ENCODE assay signal across 14 mouse cellular contexts in genomic region chr9:32745998-32746397, GRCm38 (mm10).
DNase-seq lines count a peak whose midpoint lies in the region; ATAC-seq lines count a peak whose summit lies in the region.
"Had no signal": no experiment of that assay in that cellular context is flagged by ENCODE, and none has a peak within 500 bp of the region (broad histone marks: within the 10 kb centered on the region; RNA-seq: fewer than 3 reads in every experiment).

No protein-coding gene starts in this region.

- H3K36me3 ChIP-seq in heart, embryonic 13.5 days, result peaks cover 52% of the 10 kb centered on the region
- H3K36me3 ChIP-seq in hindbrain, embryonic 13.5 days, result no peaks in the 10 kb centered on the region
- no peaks in the 10 kb centered on the region for H3K36me3 ChIP-seq in forebrain, embryonic 16.5 days (ENCODE audit: control insufficient read depth, insufficient read depth)
- H3K36me3 ChIP-seq: intestine, embryonic 15.5 days; limb, embryonic 15.5 days had no signal

- peaks cover 78% of the 10 kb centered on the region for H3K4me1 ChIP-seq in heart, embryonic 13.5 days
- H3K4me1 ChIP-seq in hindbrain, embryonic 13.5 days (replicated peaks), result no peaks in the 10 kb centered on the region
- H3K4me1 ChIP-seq in forebrain, embryonic 16.5 days (replicated peaks; ENCODE audit: control insufficient read depth, insufficient read depth, low read length), result no peaks in the 10 kb centered on the region; the same call in 1 of the 2 replicates
- H3K4me1 ChIP-seq: intestine, embryonic 15.5 days had no signal

- no peak overlapping the region for H3K9ac ChIP-seq in heart, embryonic 13.5 days
- H3K9ac ChIP-seq in hindbrain, embryonic 13.5 days, result no peak overlapping the region
- no peak overlapping the region for H3K9ac ChIP-seq in forebrain, embryonic 16.5 days (replicated peaks; ENCODE audit: low read depth, low read length)
- H3K9ac ChIP-seq: forebrain, postnatal 0 days; intestine, embryonic 15.5 days; limb, embryonic 15.5 days had no signal

- no peak overlapping the region for H3K4me2 ChIP-seq in heart, embryonic 13.5 days
- no peak overlapping the region for H3K4me2 ChIP-seq in hindbrain, embryonic 13.5 days
- no peak overlapping the region for H3K4me2 ChIP-seq in forebrain, embryonic 16.5 days (ENCODE audit: low read length)
- H3K4me2 ChIP-seq: intestine, embryonic 15.5 days; limb, embryonic 15.5 days had no signal

- no peak overlapping the region for H3K4me3 ChIP-seq in heart, embryonic 13.5 days
- no peak overlapping the region for H3K4me3 ChIP-seq in hindbrain, embryonic 13.5 days
- H3K4me3 ChIP-seq in forebrain, embryonic 16.5 days (replicated peaks; ENCODE audit: low read length), result no peak overlapping the region
- H3K4me3 ChIP-seq: intestine, embryonic 15.5 days; limb, embryonic 15.5 days; megakaryocyte, embryonic 14.5 days had no signal

- no peak for ATAC-seq in heart, embryonic 13.5 days (ENCODE audit: extremely low read depth, insufficient number of reproducible peaks, low FRiP score, low TSS enrichment)
- ATAC-seq in hindbrain, embryonic 13.5 days (ENCODE audit: low FRiP score), result no peak
- no peak for ATAC-seq in forebrain, embryonic 16.5 days
- ATAC-seq: forebrain, postnatal 0 days; intestine, embryonic 15.5 days had no signal

- 82% methylated on average over 8 of the region's 8 CpGs for WGBS in heart, embryonic 13.5 days
- WGBS in hindbrain, embryonic 13.5 days, result 91% methylated on average over 8 of the region's 8 CpGs
- 91% methylated on average over 8 of the region's 8 CpGs for WGBS in forebrain, embryonic 16.5 days

- H3K9me3 ChIP-seq in heart, embryonic 13.5 days, result no peaks in the 10 kb centered on the region
- no peaks in the 10 kb centered on the region for H3K9me3 ChIP-seq in hindbrain, embryonic 13.5 days
- no peaks in the 10 kb centered on the region for H3K9me3 ChIP-seq in forebrain, embryonic 16.5 days (ENCODE audit: control insufficient read depth, low read length)
- H3K9me3 ChIP-seq: intestine, embryonic 15.5 days; limb, embryonic 15.5 days; megakaryocyte, embryonic 14.5 days had no signal

- H3K27ac ChIP-seq in heart, embryonic 13.5 days (replicated peaks), result peak overlapping the region; percentile 28; the same call in 1 of the 2 replicates
- no peak overlapping the region for H3K27ac ChIP-seq in hindbrain, embryonic 13.5 days
- no peak overlapping the region for H3K27ac ChIP-seq in forebrain, embryonic 16.5 days (ENCODE audit: low read length)
- H3K27ac ChIP-seq: intestine, embryonic 15.5 days; limb, embryonic 15.5 days had no signal

- DNase-seq in heart, adult 11 months, result no peak
- peak; percentile 57 to 58 for DNase-seq in spleen, postnatal 36 days (ENCODE audit: low spot score in 2 of 2)
- no peak for DNase-seq in spleen, adult 12 weeks (ENCODE audit: low spot score)
- DNase-seq in lung, postnatal 36 days, result peak; percentile 54
- DNase-seq in retina, postnatal 1 day, result no peak
- DNase-seq: adrenal gland, postnatal 14 days; forebrain, postnatal 0 days; right cerebral cortex, postnatal 4 days had no signal

- H3K27me3 ChIP-seq in heart, embryonic 13.5 days (replicated peaks), result no peaks in the 10 kb centered on the region
- H3K27me3 ChIP-seq in hindbrain, embryonic 13.5 days, result no peaks in the 10 kb centered on the region
- H3K27me3 ChIP-seq in forebrain, embryonic 16.5 days (replicated peaks; ENCODE audit: control insufficient read depth, insufficient read depth, low read length), result no peaks in the 10 kb centered on the region
- H3K27me3 ChIP-seq: intestine, embryonic 15.5 days; limb, embryonic 15.5 days had no signal

Comparison
In these comparisons a context has a peak if more than half of its experiments do, and no peak if none do; other contexts are left out.
1. DNase-seq: peak in spleen, postnatal 36 days (2 of 2) and lung, postnatal 36 days (single experiment); none in heart, adult 11 months (single experiment), spleen, adult 12 weeks (single experiment) and retina, postnatal 1 day (single experiment).